Mouse (Mus musculus) heart, postnatal 0 days (tissue): ENCODE data around the gene Nxt2. TPM values are rescaled to one million over a fixed set of nuclear protein-coding genes. Genes with fewer than 3 reads are reported as not detected.

Experiments used
- ATAC-seq: fragments of 200-750 bp; cut with Nextera tagmentation; 2 replicates; pipeline ENCODE4 v1.8.0; 2017; ENCODE audit warnings: low read depth, moderate number of reproducible peaks, moderate library complexity; ENCODE audit not compliant: insufficient read depth
- DNase-seq: peaks from one replicate; pipeline ENCODE4 v3.0.0-alpha.2; 2016; ENCODE audit warnings: low spot score
- H3K27ac ChIP-seq: fragments of 300-500 bp; sonication (generic); 2 replicates; pipeline ENCODE4 v1.5.1; 2014; ENCODE audit warnings: low read depth, mild to moderate bottlenecking
- H3K27me3 ChIP-seq: fragments of 300-500 bp; sonication (generic); 2 replicates; pipeline ENCODE4 v1.6.1; 2014; ENCODE audit warnings: low read length, mixed read lengths; ENCODE audit not compliant: control insufficient read depth, insufficient read depth
- H3K36me3 ChIP-seq: fragments of 300-500 bp; sonication (generic); replicated peaks from 2 replicates; pipeline ENCODE4 v1.6.1; 2014; ENCODE audit warnings: low read length, mixed read lengths; ENCODE audit not compliant: control insufficient read depth, insufficient read depth
- H3K4me1 ChIP-seq: fragments of 300-500 bp; sonication (generic); 2 replicates; pipeline ENCODE4 v1.6.1; 2014; ENCODE audit warnings: antibody characterized with exemption; ENCODE audit not compliant: control insufficient read depth, insufficient read depth
- H3K4me2 ChIP-seq: fragments of 300-500 bp; sonication (generic); 2 replicates; pipeline ENCODE4 v1.6.1; 2014; ENCODE audit warnings: low read depth, mild to moderate bottlenecking, low read length, moderate library complexity
- H3K4me3 ChIP-seq: fragments of 300-500 bp; sonication (generic); 2 replicates; pipeline ENCODE4 v1.5.1; 2014; ENCODE audit warnings: low read depth, low read length
- H3K9ac ChIP-seq: fragments of 300-500 bp; sonication (generic); replicated peaks from 2 replicates; pipeline ENCODE4 v1.6.1; 2014; ENCODE audit warnings: low read depth, low read length, mixed read lengths
- H3K9me3 ChIP-seq: fragments of 300-500 bp; sonication (generic); replicated peaks from 2 replicates; pipeline ENCODE4 v1.6.1; 2016; ENCODE audit warnings: low read length; ENCODE audit not compliant: control insufficient read depth
- CTCF ChIP-seq: IDR thresholded peaks from 2 replicates; pipeline ENCODE4 v1.5.1; 2016; ENCODE audit warnings: antibody characterized with exemption, control low read depth, low read depth
- EP300 ChIP-seq: IDR thresholded peaks from 2 replicates; pipeline ENCODE4 v1.6.1; 2016; ENCODE audit warnings: antibody characterized with exemption, low read depth
- WGBS: fragments of 180-500 bp; shearing (Covaris S2); extraction: QIAGEN DNeasy Blood & Tissue Kit; methylation state at CpG from one replicate; pipeline ENCODE4 v1.1.7; 2014; 5-methylcytosine and 5-hydroxymethylcytosine counted together
- polyA plus RNA-seq: library from polyadenylated mRNA; unstranded; fragments of >200 nt; fragmentation: Nextera tagmentation; extraction: Ambion mirVana; gene quantifications from 2 replicates; pipeline ENCODE4 v1.2.1, GENCODE M21; 2015
- total RNA-seq: library from RNA; depleted of rRNA; stranded (reverse); fragments of >200 nt; gene quantifications from 2 replicates; pipeline ENCODE4 v1.2.3, GENCODE M21; 2014; ENCODE audit warnings: low replicate concordance

Gene Nxt2
- total and polyA plus RNA-seq, 2 experiments from 2014 or later: 6.6 to 8.9 TPM

- H3K9ac ChIP-seq: no peak overlapping the region
- DNase-seq (no peak), ATAC-seq (no peak)
- WGBS: 77% methylated on average over 1 of the region's 1 CpGs
- H3K36me3 ChIP-seq: no peaks in the 10 kb centered on the region
- H3K27ac ChIP-seq: no peak overlapping the region
- TF ChIP-seq EP300 (no peak), CTCF (no peak)
- no peak overlapping the region for H3K4me3 ChIP-seq
- no peaks in the 10 kb centered on the region for H3K9me3 ChIP-seq
- no peak overlapping the region for H3K4me2 ChIP-seq
- no peaks in the 10 kb centered on the region for H3K27me3 ChIP-seq
- no peaks in the 10 kb centered on the region for H3K4me1 ChIP-seq
These were observed 31.0 kb upstream of the Nxt2 start for GRCm38 (mm10) chrX:142195551-142195950.

- Histone ChIP-seq H3K9ac (no peak within 1 kb of the TSS), H3K9me3 (no peaks in the 10 kb centered on the region), H3K4me3 (no peak within 1 kb of the TSS), H3K27ac (no peak within 1 kb of the TSS), H3K4me2 (no peak within 1 kb of the TSS), H3K36me3 (no peaks in the 10 kb centered on the region), H3K27me3 (no peaks in the 10 kb centered on the region), H3K4me1 (no peaks in the 10 kb centered on the region)
- no peak for TF ChIP-seq EP300
- no peak for TF ChIP-seq CTCF
- no peak for DNase-seq
- 44% methylated on average over 5 of the region's 5 CpGs for WGBS
- ATAC-seq: no peak
These were observed 29.7 kb upstream of the Nxt2 start, which contains the start of gene Gucy2f for GRCm38 (mm10) chrX:142196831-142197230. Gene Gucy2f (minus strand): TSS chrX:142196931.

- no peaks in the 10 kb centered on the region for H3K9me3 ChIP-seq
- no peak overlapping the region for H3K9ac ChIP-seq
- no peak overlapping the region for H3K27ac ChIP-seq
- H3K4me1 ChIP-seq: no peaks in the 10 kb centered on the region
- no peak for ATAC-seq
- no peaks in the 10 kb centered on the region for H3K36me3 ChIP-seq
- H3K4me2 ChIP-seq: no peak overlapping the region
- peak; percentile 91 for TF ChIP-seq CTCF
- TF ChIP-seq EP300: no peak
- WGBS: 11% methylated on average over 3 of the region's 3 CpGs
- peak; percentile 18 for DNase-seq
- H3K4me3 ChIP-seq: no peak overlapping the region
- no peaks in the 10 kb centered on the region for H3K27me3 ChIP-seq
These were observed 26.3 kb upstream of the Nxt2 start for GRCm38 (mm10) chrX:142200295-142200694.

GRCm38 (mm10) chrX:142227398-142228054 lies 956 bp downstream of the Nxt2 start:
- peak overlapping the region; percentile 60 for H3K4me2 ChIP-seq
- H3K4me1 ChIP-seq: no peaks in the 10 kb centered on the region
- WGBS: 16% methylated on average over 15 of the region's 15 CpGs
- H3K9ac ChIP-seq: no peak overlapping the region
- TF ChIP-seq CTCF (no peak), EP300 (no peak)
- H3K27me3 ChIP-seq: no peaks in the 10 kb centered on the region
- H3K4me3 ChIP-seq: peak overlapping the region; percentile 61
- no peaks in the 10 kb centered on the region for H3K36me3 ChIP-seq
- peak overlapping the region; percentile 91 for H3K27ac ChIP-seq
- DNase-seq (peak; percentile 51), ATAC-seq (peak; percentile 49)
- no peaks in the 10 kb centered on the region for H3K9me3 ChIP-seq

GRCm38 (mm10) chrX:142228055-142228768 lies 1.6 kb downstream of the Nxt2 start:
- H3K4me2 ChIP-seq: peak overlapping the region; percentile 60
- WGBS: 14% methylated on average over 33 of the region's 42 CpGs
- H3K36me3 ChIP-seq: no peaks in the 10 kb centered on the region
- H3K4me1 ChIP-seq: no peaks in the 10 kb centered on the region
- H3K27me3 ChIP-seq: no peaks in the 10 kb centered on the region
- TF ChIP-seq EP300 (no peak), CTCF (no peak)
- peak overlapping the region; percentile 91 for H3K27ac ChIP-seq
- peak overlapping the region; percentile 61 for H3K4me3 ChIP-seq
- DNase-seq (peak; percentile 36), ATAC-seq (peak; percentile 93)
- peak overlapping the region; percentile 42 for H3K9ac ChIP-seq
- no peaks in the 10 kb centered on the region for H3K9me3 ChIP-seq
